22 mouse cellular contexts compared by ENCODE assay signal in the genomic region with DNA sequence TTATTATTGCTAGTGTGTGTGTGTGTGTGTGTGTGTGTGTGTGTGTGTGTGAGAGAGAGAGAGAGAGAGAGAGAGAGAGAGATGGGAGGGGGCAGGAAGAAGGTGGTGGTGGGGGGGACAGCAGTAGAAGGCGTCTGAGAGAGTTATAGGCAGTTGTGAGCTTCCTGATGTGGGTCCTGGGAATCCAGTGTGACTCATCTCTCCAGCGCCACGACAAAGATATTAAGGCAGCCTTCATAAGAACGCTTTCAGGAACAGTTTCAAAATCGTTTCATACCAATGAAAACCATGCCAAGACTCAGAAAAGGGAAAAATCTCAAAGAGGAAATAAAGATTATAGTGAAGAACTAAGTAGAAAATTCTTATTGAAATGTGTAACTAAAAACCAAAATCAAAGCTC. TPM values are rescaled to one million over a fixed set of nuclear protein-coding genes. Genes with fewer than 3 reads are reported as not detected.
DNase-seq lines count a peak whose midpoint lies in the region; ATAC-seq lines count a peak whose summit lies in the region.
"Had no signal": no experiment of that assay in that cellular context is flagged by ENCODE, and none has a peak within 500 bp of the region (broad histone marks: within the 10 kb centered on the region; RNA-seq: fewer than 3 reads in every experiment).

No protein-coding gene starts in this region.

- H3K4me2 ChIP-seq in kidney, embryonic 15.5 days: no peak overlapping the region
- H3K4me2 ChIP-seq: embryonic facial prominence, embryonic 12.5 days; forebrain, embryonic 12.5 days; forebrain, embryonic 15.5 days had no signal

- 68% methylated on average over 5 of the region's 5 CpGs for WGBS in heart, embryonic 10.5 days
- WGBS in kidney, embryonic 15.5 days: 66% methylated on average over 5 of the region's 5 CpGs

- no peak overlapping the region for H3K4me3 ChIP-seq in heart, embryonic 10.5 days
- no peak overlapping the region for H3K4me3 ChIP-seq in kidney, embryonic 15.5 days (replicated peaks)
- H3K4me3 ChIP-seq: embryonic facial prominence, embryonic 10.5 days; embryonic facial prominence, embryonic 12.5 days; forebrain, embryonic 10.5 days; forebrain, embryonic 12.5 days; forebrain, embryonic 15.5 days had no signal

- DNase-seq in adrenal gland, postnatal 14 days: peak; percentile 17
- DNase-seq in adrenal gland, adult 18-20 months (ENCODE audit: low spot score in 2 of 2): no peak
- peak; percentile 80 for DNase-seq in heart, adult 11 months
- no peak for DNase-seq in heart, embryonic 10.5 days (ENCODE audit: low spot score)
- peak; percentile 13 for DNase-seq in 3T3-L1 (ENCODE audit: low read depth, low spot score)
- DNase-seq in brain, adult 2 months (ENCODE audit: low read depth, low spot score): peak; percentile 69
- DNase-seq: adrenal gland, adult 8-10 months; adrenal gland, postnatal 25 days; cerebellum, adult 11-12 months; cerebellum, adult 2 months; cerebellum, adult 9-10 months; cerebellum, postnatal 10 days; cerebellum, postnatal 25 days; forebrain, postnatal 0 days had no signal

- ATAC-seq in kidney, embryonic 15.5 days (replicated peaks; ENCODE audit: low FRiP score): no peak
- ATAC-seq in activated CD4-positive, CD25-positive, alpha-beta regulatory T cell, adult 4 months: no peak
- ATAC-seq: forebrain, embryonic 15.5 days; forebrain, postnatal 0 days; Patski had no signal

- no peak overlapping the region for H3K9ac ChIP-seq in kidney, embryonic 15.5 days
- H3K9ac ChIP-seq: embryonic facial prominence, embryonic 12.5 days; forebrain, embryonic 12.5 days; forebrain, embryonic 15.5 days; forebrain, postnatal 0 days had no signal

- H3K27ac ChIP-seq in heart, embryonic 10.5 days: no peak overlapping the region
- H3K27ac ChIP-seq in kidney, embryonic 15.5 days: no peak overlapping the region
- H3K27ac ChIP-seq: embryonic facial prominence, embryonic 10.5 days; embryonic facial prominence, embryonic 12.5 days; forebrain, embryonic 10.5 days; forebrain, embryonic 12.5 days; forebrain, embryonic 15.5 days had no signal

- H3K36me3 ChIP-seq in heart, embryonic 10.5 days: peaks cover 15% of the 10 kb centered on the region; the same call in 1 of the 2 replicates
- H3K36me3 ChIP-seq in kidney, embryonic 15.5 days: peaks cover 9% of the 10 kb centered on the region
- H3K36me3 ChIP-seq: embryonic facial prominence, embryonic 12.5 days had no signal

- no peaks in the 10 kb centered on the region for H3K4me1 ChIP-seq in heart, embryonic 10.5 days
- H3K4me1 ChIP-seq in kidney, embryonic 15.5 days: peaks cover 5% of the 10 kb centered on the region; the same call in 1 of the 2 replicates
- H3K4me1 ChIP-seq: embryonic facial prominence, embryonic 10.5 days; embryonic facial prominence, embryonic 12.5 days; forebrain, embryonic 12.5 days; forebrain, embryonic 15.5 days had no signal

- no peaks in the 10 kb centered on the region for H3K27me3 ChIP-seq in heart, embryonic 10.5 days (ENCODE audit: insufficient read depth, poor library complexity, severe bottlenecking)
- H3K27me3 ChIP-seq in kidney, embryonic 15.5 days: no peaks in the 10 kb centered on the region
- H3K27me3 ChIP-seq: embryonic facial prominence, embryonic 12.5 days; forebrain, embryonic 12.5 days; forebrain, embryonic 15.5 days; Patski had no signal

- no peaks in the 10 kb centered on the region for H3K9me3 ChIP-seq in heart, embryonic 10.5 days
- no peaks in the 10 kb centered on the region for H3K9me3 ChIP-seq in kidney, embryonic 15.5 days (replicated peaks)
- H3K9me3 ChIP-seq: embryonic facial prominence, embryonic 10.5 days; embryonic facial prominence, embryonic 12.5 days; forebrain, embryonic 10.5 days; forebrain, embryonic 12.5 days; forebrain, embryonic 15.5 days had no signal

RNA-seq across cellular contexts. Expression of a gene that starts 9.8 kb away (rescaled TPM):
- total RNA-seq in adrenal gland, postnatal 14 days (2021): 44.4 and 47.7 TPM in 2 replicates
- total RNA-seq in adrenal gland, adult 18-20 months (2021): 10 to 100 TPM; 62.5 to 66.5 TPM
- 50.1 and 59.0 TPM in 2 replicates for polyA plus RNA-seq in heart, embryonic 10.5 days (2016; fragmentation: Nextera tagmentation; extraction: Ambion mirVana)
- 88.1 and 89.8 TPM in 2 replicates for polyA plus RNA-seq in kidney, embryonic 15.5 days (2015; fragmentation: Nextera tagmentation; extraction: Ambion mirVana)
- 100 to 1,000 TPM in 1 of 2 experiments, 10 to 100 TPM in 1; 99.1 to 101 TPM for polyA plus RNA-seq in activated CD4-positive, CD25-positive, alpha-beta regulatory T cell, adult 4 months (2017; shearing (Covaris generic))

RNA-seq across cellular contexts. Expression of a gene that starts 36.5 kb away (rescaled TPM):
- 26.0 and 26.4 TPM in 2 replicates for total RNA-seq in adrenal gland, postnatal 14 days (2021)
- total RNA-seq in adrenal gland, adult 18-20 months (2021): 10 to 100 TPM; 12.7 to 18.1 TPM
- 13.1 and 17.4 TPM in 2 replicates for polyA plus RNA-seq in heart, embryonic 10.5 days (2016; fragmentation: Nextera tagmentation; extraction: Ambion mirVana)
- polyA plus RNA-seq in kidney, embryonic 15.5 days (2015; fragmentation: Nextera tagmentation; extraction: Ambion mirVana): 10.3 and 11.1 TPM in 2 replicates
- 1 to 10 TPM; 1.9 to 4.1 TPM for polyA plus RNA-seq in activated CD4-positive, CD25-positive, alpha-beta regulatory T cell, adult 4 months (2017; shearing (Covaris generic))

Comparison
In these comparisons a context has a peak if more than half of its experiments do, and no peak if none do; other contexts are left out.
1. DNase-seq: peak in adrenal gland, postnatal 14 days (single experiment), heart, adult 11 months (single experiment), 3T3-L1 (single experiment) and brain, adult 2 months (single experiment); none in adrenal gland, adult 18-20 months (0 of 2) and heart, embryonic 10.5 days (single experiment).